Mouse (Mus musculus) lung, postnatal 0 days (tissue): ENCODE data around the gene Uroc1. TPM values are rescaled to one million over a fixed set of nuclear protein-coding genes. Genes with fewer than 3 reads are reported as not detected.

ENCODE experiments used
- ATAC-seq: fragments of 200-750 bp; cut with Nextera tagmentation; 2 replicates; pipeline ENCODE4 v1.8.0; 2017; ENCODE audit warnings: moderate library complexity
- DNase-seq: peaks from one replicate; pipeline ENCODE4 v3.0.0-alpha.2; 2016; ENCODE audit warnings: low spot score
- H3K27ac ChIP-seq: fragments of 300-500 bp; sonication (generic); 2 replicates; pipeline ENCODE4 v1.5.1; 2014; ENCODE audit warnings: antibody characterized with exemption, mild to moderate bottlenecking, low read length, mixed read lengths
- H3K27me3 ChIP-seq: fragments of 300-500 bp; sonication (generic); replicated peaks from 2 replicates; pipeline ENCODE4 v1.6.1; 2014; ENCODE audit warnings: low read length, mixed read lengths; ENCODE audit not compliant: insufficient read depth
- H3K36me3 ChIP-seq: fragments of 300-500 bp; sonication (generic); 2 replicates; pipeline ENCODE4 v1.6.1; 2014; ENCODE audit warnings: low read length, mixed read lengths; ENCODE audit not compliant: insufficient read depth
- H3K4me1 ChIP-seq: fragments of 300-500 bp; sonication (generic); 2 replicates; pipeline ENCODE4 v1.6.1; 2014; ENCODE audit warnings: antibody characterized with exemption, low read depth, low read length, mixed read lengths; ENCODE audit not compliant: insufficient read depth
- H3K4me2 ChIP-seq: fragments of 300-500 bp; sonication (generic); replicated peaks from 2 replicates; pipeline ENCODE4 v1.6.1; 2014; ENCODE audit warnings: low read depth, mild to moderate bottlenecking, low read length, moderate library complexity, mixed read lengths
- H3K4me3 ChIP-seq: fragments of 300-500 bp; sonication (generic); 2 replicates; pipeline ENCODE4 v1.5.1; 2014; ENCODE audit warnings: low read depth, low read length
- H3K9ac ChIP-seq: fragments of 300-500 bp; sonication (generic); replicated peaks from 2 replicates; pipeline ENCODE4 v1.6.1; 2014; ENCODE audit warnings: low read depth, mild to moderate bottlenecking
- H3K9me3 ChIP-seq: fragments of 300-500 bp; sonication (generic); 2 replicates; pipeline ENCODE4 v1.6.1; 2016; ENCODE audit warnings: low read length, mixed read lengths
- CTCF ChIP-seq: IDR thresholded peaks from 2 replicates; pipeline ENCODE4 v1.5.1; 2016; ENCODE audit warnings: antibody characterized with exemption, mild to moderate bottlenecking
- EP300 ChIP-seq: IDR thresholded peaks from 2 replicates; pipeline ENCODE4 v1.6.1; 2016; ENCODE audit warnings: antibody characterized with exemption, mild to moderate bottlenecking, control low read depth
- WGBS: fragments of 180-500 bp; shearing (Covaris S2); extraction: QIAGEN DNeasy Blood & Tissue Kit; methylation state at CpG from one replicate; pipeline ENCODE4 v1.1.7; 2014; 5-methylcytosine and 5-hydroxymethylcytosine counted together
- polyA plus RNA-seq: library from polyadenylated mRNA; unstranded; fragments of >200 nt; fragmentation: Nextera tagmentation; extraction: Ambion mirVana; gene quantifications from 2 replicates; pipeline ENCODE4 v1.2.1, GENCODE M21; 2015

The Uroc1 gene
- polyA plus RNA-seq, 1 experiment from 2014 or later, result not detected

GRCm38 (mm10) chr6:90317510-90318258, 15.4 kb upstream of the Uroc1 start:
- ATAC-seq, result no peak
- Histone ChIP-seq H3K4me3 (no peak overlapping the region), H3K27ac (no peak overlapping the region), H3K4me1 (no peaks in the 10 kb centered on the region), H3K9me3 (no peaks in the 10 kb centered on the region), H3K4me2 (no peak overlapping the region), H3K36me3 (no peaks in the 10 kb centered on the region), H3K9ac (no peak overlapping the region), H3K27me3 (no peaks in the 10 kb centered on the region)
- WGBS, result 67% methylated on average over 2 of the region's 2 CpGs
- TF ChIP-seq EP300 (no peak), CTCF (no peak)
- no peak for DNase-seq

GRCm38 (mm10) chr6:90319019-90319418, 14.1 kb upstream of the Uroc1 start:
- 93% methylated on average over 2 of the region's 2 CpGs for WGBS
- Histone ChIP-seq H3K4me3 (no peak overlapping the region), H3K9ac (no peak overlapping the region), H3K4me1 (no peaks in the 10 kb centered on the region), H3K9me3 (no peaks in the 10 kb centered on the region), H3K27me3 (no peaks in the 10 kb centered on the region), H3K36me3 (no peaks in the 10 kb centered on the region), H3K4me2 (no peak overlapping the region), H3K27ac (no peak overlapping the region)
- ATAC-seq, result no peak
- DNase-seq, result no peak
- TF ChIP-seq EP300, result no peak
- TF ChIP-seq CTCF, result no peak

GRCm38 (mm10) chr6:90319475-90320191, 13.5 kb upstream of the Uroc1 start:
- DNase-seq (no peak), ATAC-seq (no peak)
- H3K4me2 ChIP-seq, result no peak overlapping the region
- H3K4me3 ChIP-seq, result no peak overlapping the region
- no peak overlapping the region for H3K27ac ChIP-seq
- no peak for TF ChIP-seq CTCF
- H3K27me3 ChIP-seq, result no peaks in the 10 kb centered on the region
- WGBS, result 65% methylated on average over 7 of the region's 7 CpGs
- no peak overlapping the region for H3K9ac ChIP-seq
- H3K9me3 ChIP-seq, result no peaks in the 10 kb centered on the region
- no peaks in the 10 kb centered on the region for H3K36me3 ChIP-seq
- no peaks in the 10 kb centered on the region for H3K4me1 ChIP-seq

GRCm38 (mm10) chr6:90320429-90320828, 12.7 kb upstream of the Uroc1 start:
- H3K4me1 ChIP-seq, result no peaks in the 10 kb centered on the region
- DNase-seq (no peak), ATAC-seq (no peak)
- H3K27me3 ChIP-seq, result no peaks in the 10 kb centered on the region
- H3K27ac ChIP-seq, result no peak overlapping the region
- no peaks in the 10 kb centered on the region for H3K36me3 ChIP-seq
- no peak overlapping the region for H3K4me3 ChIP-seq
- no peaks in the 10 kb centered on the region for H3K9me3 ChIP-seq
- WGBS, result 79% methylated on average over 5 of the region's 5 CpGs
- TF ChIP-seq CTCF (no peak), EP300 (no peak)
- H3K9ac ChIP-seq, result no peak overlapping the region
- H3K4me2 ChIP-seq, result no peak overlapping the region

- no peak overlapping the region for H3K27ac ChIP-seq
- TF ChIP-seq CTCF (no peak), EP300 (no peak)
- 35% methylated on average over 4 of the region's 4 CpGs for WGBS
- no peaks in the 10 kb centered on the region for H3K36me3 ChIP-seq
- no peaks in the 10 kb centered on the region for H3K9me3 ChIP-seq
- no peaks in the 10 kb centered on the region for H3K4me1 ChIP-seq
- H3K4me3 ChIP-seq, result no peak overlapping the region
- H3K27me3 ChIP-seq, result no peaks in the 10 kb centered on the region
- no peak overlapping the region for H3K4me2 ChIP-seq
- ATAC-seq (no peak), DNase-seq (no peak)
- no peak overlapping the region for H3K9ac ChIP-seq
Observed at GRCm38 (mm10) chr6:90321811-90322210, 11.3 kb upstream of the Uroc1 start.

- ATAC-seq (no peak), DNase-seq (no peak)
- H3K4me2 ChIP-seq, result no peak overlapping the region
- TF ChIP-seq CTCF (no peak), EP300 (no peak)
- no peak overlapping the region for H3K9ac ChIP-seq
- WGBS, result 60% methylated on average over 3 of the region's 3 CpGs
- no peaks in the 10 kb centered on the region for H3K4me1 ChIP-seq
- H3K27ac ChIP-seq, result no peak overlapping the region
- no peaks in the 10 kb centered on the region for H3K27me3 ChIP-seq
- no peaks in the 10 kb centered on the region for H3K9me3 ChIP-seq
- no peak overlapping the region for H3K4me3 ChIP-seq
- H3K36me3 ChIP-seq, result no peaks in the 10 kb centered on the region
Observed at GRCm38 (mm10) chr6:90324026-90324425, 9.1 kb upstream of the Uroc1 start.
